9 mouse cellular contexts compared by ENCODE assay signal in genomic region chr14:121588451-121588850, GRCm38 (mm10).
DNase-seq lines count a peak whose midpoint lies in the region; ATAC-seq lines count a peak whose summit lies in the region.
"Had no signal": no experiment of that assay in that cellular context is flagged by ENCODE, and none has a peak within 500 bp of the region (broad histone marks: within the 10 kb centered on the region; RNA-seq: fewer than 3 reads in every experiment).

No protein-coding gene starts in this region.

- no peak overlapping the region for H3K4me3 ChIP-seq in lung, embryonic 16.5 days (ENCODE audit: low read length)
- H3K4me3 ChIP-seq in forebrain, embryonic 12.5 days (replicated peaks) = no peak overlapping the region
- no peak overlapping the region for H3K4me3 ChIP-seq in midbrain, embryonic 14.5 days (replicated peaks; ENCODE audit: low read depth, low read length)
- H3K4me3 ChIP-seq: myocyte had no signal

- WGBS in lung, embryonic 16.5 days = 68% methylated on average over 4 of the region's 4 CpGs
- WGBS in forebrain, embryonic 12.5 days = 75% methylated on average over 4 of the region's 4 CpGs
- WGBS in midbrain, embryonic 14.5 days = 72% methylated on average over 4 of the region's 4 CpGs

- no peak overlapping the region for H3K27ac ChIP-seq in lung, embryonic 16.5 days (ENCODE audit: low read length)
- H3K27ac ChIP-seq in forebrain, embryonic 12.5 days = no peak overlapping the region
- no peak overlapping the region for H3K27ac ChIP-seq in midbrain, embryonic 14.5 days (replicated peaks; ENCODE audit: low read depth, low read length)

- no peaks in the 10 kb centered on the region for H3K27me3 ChIP-seq in lung, embryonic 16.5 days (ENCODE audit: control insufficient read depth, insufficient read depth, low read depth, low read length)
- no peaks in the 10 kb centered on the region for H3K27me3 ChIP-seq in forebrain, embryonic 12.5 days
- no peaks in the 10 kb centered on the region for H3K27me3 ChIP-seq in midbrain, embryonic 14.5 days (ENCODE audit: control insufficient read depth, insufficient read depth, low read length)

- H3K36me3 ChIP-seq in lung, embryonic 16.5 days (ENCODE audit: control insufficient read depth, insufficient read depth, low read length) = peaks cover under 1% of the 10 kb centered on the region; the same call in 1 of the 2 replicates
- no peaks in the 10 kb centered on the region for H3K36me3 ChIP-seq in forebrain, embryonic 12.5 days (replicated peaks)
- H3K36me3 ChIP-seq in midbrain, embryonic 14.5 days (ENCODE audit: control insufficient read depth, insufficient read depth, low read length) = peaks cover under 1% of the 10 kb centered on the region; the same call in 1 of the 2 replicates

- H3K4me2 ChIP-seq in lung, embryonic 16.5 days (ENCODE audit: low read depth, low read length) = no peak overlapping the region
- H3K4me2 ChIP-seq in forebrain, embryonic 12.5 days = no peak overlapping the region
- no peak overlapping the region for H3K4me2 ChIP-seq in midbrain, embryonic 14.5 days (ENCODE audit: low read length)

- DNase-seq in cerebellum, postnatal 10 days = peak; percentile 34 to 82
- no peak for DNase-seq in cerebellum, adult 11-12 months
- DNase-seq in lung, adult 18-20 months = no peak
- DNase-seq in midbrain, embryonic 14.5 days = peak; percentile 84
- no peak for DNase-seq in right cerebral cortex, adult 18-20 months
- no peak for DNase-seq in ovary, adult 18-20 months (ENCODE audit: low spot score)

- H3K9ac ChIP-seq in lung, embryonic 16.5 days (ENCODE audit: low read length) = no peak overlapping the region
- H3K9ac ChIP-seq in forebrain, embryonic 12.5 days = no peak overlapping the region
- H3K9ac ChIP-seq in midbrain, embryonic 14.5 days (replicated peaks; ENCODE audit: low read length) = no peak overlapping the region

- peak; percentile 47; the same call in 1 of the 2 replicates for ATAC-seq in lung, embryonic 16.5 days (ENCODE audit: low read depth)
- peak; percentile 60; the same call in 1 of the 2 replicates for ATAC-seq in forebrain, embryonic 12.5 days (ENCODE audit: low FRiP score)
- ATAC-seq in midbrain, embryonic 14.5 days (ENCODE audit: low FRiP score, low TSS enrichment) = 0 out of 2 replicates have a peak, but pooled peaks have one; percentile 38

- peaks cover 14% of the 10 kb centered on the region for H3K4me1 ChIP-seq in lung, embryonic 16.5 days (replicated peaks; ENCODE audit: control insufficient read depth, insufficient read depth, low read length)
- H3K4me1 ChIP-seq in forebrain, embryonic 12.5 days = peaks cover 12% of the 10 kb centered on the region
- H3K4me1 ChIP-seq in midbrain, embryonic 14.5 days (ENCODE audit: control insufficient read depth, insufficient read depth, low read length) = no peaks in the 10 kb centered on the region

- H3K9me3 ChIP-seq in lung, embryonic 16.5 days (ENCODE audit: control insufficient read depth, low read length) = no peaks in the 10 kb centered on the region
- H3K9me3 ChIP-seq in forebrain, embryonic 12.5 days = no peaks in the 10 kb centered on the region
- no peaks in the 10 kb centered on the region for H3K9me3 ChIP-seq in midbrain, embryonic 14.5 days (ENCODE audit: control insufficient read depth, low read length)

Comparison
In these comparisons a context has a peak if more than half of its experiments do, and no peak if none do; other contexts are left out.
1. DNase-seq: peak in cerebellum, postnatal 10 days (2 of 2) and midbrain, embryonic 14.5 days (single experiment); none in cerebellum, adult 11-12 months (single experiment), lung, adult 18-20 months (0 of 2), right cerebral cortex, adult 18-20 months (single experiment) and ovary, adult 18-20 months (single experiment).
2. Peak in every context shown above with its lines, with median percentiles within 50 percentile points of each other: ATAC-seq.